Mouse (Mus musculus) forebrain, embryonic 13.5 days (tissue): ENCODE measurements around the gene Cdk15. TPM values are rescaled to one million over a fixed set of nuclear protein-coding genes. Genes with fewer than 3 reads are reported as not detected.
A peak's percentile ranks its signal among the peaks of the same experiment; 100 is the strongest.

Experiments used
- ATAC-seq: fragments of 200-750 bp; cut with Nextera tagmentation; 2 replicates; pipeline ENCODE4 v1.8.0; 2017
- H3K27ac ChIP-seq: fragments of 300-500 bp; sonication (generic); 2 replicates; pipeline ENCODE4 v1.5.1; 2015; ENCODE audit warnings: inconsistent platforms, mild to moderate bottlenecking, moderate library complexity
- H3K27me3 ChIP-seq: fragments of 300-500 bp; sonication (generic); 2 replicates; pipeline ENCODE4 v1.6.1; 2015; ENCODE audit warnings: mild to moderate bottlenecking, inconsistent platforms
- H3K36me3 ChIP-seq: fragments of 300-500 bp; sonication (generic); 2 replicates; pipeline ENCODE4 v1.6.1; 2015; ENCODE audit warnings: mild to moderate bottlenecking, inconsistent platforms; ENCODE audit not compliant: poor library complexity, severe bottlenecking
- H3K4me1 ChIP-seq: fragments of 300-500 bp; sonication (generic); 2 replicates; pipeline ENCODE4 v1.6.1; 2015; ENCODE audit warnings: inconsistent platforms
- H3K4me2 ChIP-seq: fragments of 300-500 bp; sonication (generic); 2 replicates; pipeline ENCODE4 v1.6.1; 2015; ENCODE audit warnings: inconsistent platforms, mild to moderate bottlenecking, moderate library complexity
- H3K4me3 ChIP-seq: fragments of 300-500 bp; sonication (generic); 2 replicates; pipeline ENCODE4 v1.5.1; 2015; ENCODE audit warnings: mild to moderate bottlenecking, inconsistent platforms
- H3K9ac ChIP-seq: fragments of 300-500 bp; sonication (generic); 2 replicates; pipeline ENCODE4 v1.6.1; 2015; ENCODE audit warnings: mild to moderate bottlenecking, inconsistent platforms
- H3K9me3 ChIP-seq: fragments of 300-500 bp; sonication (generic); replicated peaks from 2 replicates; pipeline ENCODE4 v1.6.1; 2016; ENCODE audit warnings: inconsistent platforms
- WGBS: fragments of 180-500 bp; shearing (Covaris S2); methylation state at CpG from one replicate; pipeline ENCODE4 v1.1.7; 2015; 5-methylcytosine and 5-hydroxymethylcytosine counted together
- polyA plus RNA-seq: library from polyadenylated mRNA; unstranded; fragments of >200 nt; fragmentation: Nextera tagmentation; extraction: Ambion mirVana; gene quantifications from 2 replicates; pipeline ENCODE4 v1.2.1, GENCODE M21; 2015

Gene Cdk15
- polyA plus RNA-seq, 1 experiment from 2014 or later: 0.39 TPM

DNA sequence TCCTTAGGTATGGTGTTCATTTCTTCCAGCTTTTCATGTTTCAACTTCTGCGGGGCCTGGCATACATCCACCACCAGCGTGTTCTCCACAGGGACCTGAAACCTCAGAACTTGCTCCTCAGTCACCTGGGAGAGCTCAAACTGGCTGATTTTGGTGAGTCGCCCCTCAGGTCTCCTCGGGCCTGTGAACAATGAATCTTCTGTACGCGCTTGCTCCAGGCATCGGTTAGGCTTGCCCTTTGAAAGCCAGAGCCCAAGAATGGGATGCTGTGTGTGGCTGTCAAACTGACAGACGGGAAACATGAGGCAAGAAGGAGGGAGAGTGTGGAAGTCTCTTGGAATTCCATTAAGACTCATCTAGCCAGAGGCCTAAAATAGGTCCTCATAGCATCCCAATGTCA lies 31.0 kb downstream of the Cdk15 start:
- Histone ChIP-seq H3K9me3 (no peaks in the 10 kb centered on the region), H3K4me1 (no peaks in the 10 kb centered on the region), H3K4me2 (no peak overlapping the region), H3K4me3 (no peak overlapping the region), H3K9ac (no peak overlapping the region), H3K27me3 (no peaks in the 10 kb centered on the region), H3K27ac (no peak overlapping the region), H3K36me3 (no peaks in the 10 kb centered on the region)
- no peak for ATAC-seq
- 68% methylated on average over 8 of the region's 8 CpGs for WGBS

DNA sequence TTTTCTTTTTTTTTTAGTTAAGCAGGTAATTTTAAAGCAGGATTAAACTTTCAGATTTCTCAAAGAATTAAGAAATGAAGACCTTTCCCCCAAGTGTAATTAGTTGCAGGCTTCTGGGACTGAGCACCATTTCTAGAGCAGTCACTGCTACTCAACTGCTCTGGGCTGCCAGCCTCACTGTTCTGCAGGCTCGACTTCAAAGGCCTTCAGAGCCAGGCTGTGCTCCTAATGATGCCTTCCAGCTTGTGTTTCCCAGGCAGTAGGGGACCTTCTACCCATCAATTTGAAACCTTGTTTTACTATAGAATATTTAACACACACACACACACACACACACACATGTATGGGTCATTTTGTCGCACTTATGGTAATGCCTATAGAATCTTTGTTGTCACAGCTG lies 34.9 kb downstream of the Cdk15 start:
- no peaks in the 10 kb centered on the region for H3K27me3 ChIP-seq
- H3K4me3 ChIP-seq: no peak overlapping the region
- H3K4me1 ChIP-seq: no peaks in the 10 kb centered on the region
- no peak for ATAC-seq
- H3K27ac ChIP-seq: no peak overlapping the region
- WGBS: 47% methylated on average over 2 of the region's 2 CpGs
- H3K4me2 ChIP-seq: no peak overlapping the region
- H3K9me3 ChIP-seq: no peaks in the 10 kb centered on the region
- no peaks in the 10 kb centered on the region for H3K36me3 ChIP-seq
- no peak overlapping the region for H3K9ac ChIP-seq

DNA sequence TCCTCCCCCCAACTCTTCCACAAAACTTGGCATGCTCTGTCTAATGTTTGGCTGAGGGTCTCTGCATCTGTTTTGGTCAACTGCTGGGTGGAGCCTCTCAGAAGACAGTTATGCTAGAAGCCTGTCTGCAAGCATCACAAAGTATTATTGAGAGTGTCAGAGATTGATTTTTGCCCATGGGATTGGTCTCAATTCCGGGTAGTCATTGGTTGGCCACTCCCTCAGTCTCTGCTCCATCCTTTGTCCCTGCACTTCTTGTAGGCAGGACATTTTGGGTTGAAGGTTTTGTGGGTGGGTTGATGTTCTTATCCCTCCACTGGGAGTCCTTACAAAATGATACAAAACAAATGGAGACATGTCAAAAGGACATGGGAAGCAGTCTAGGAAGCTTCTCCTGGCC lies 39.1 kb downstream of the Cdk15 start:
- Histone ChIP-seq H3K9me3 (no peaks in the 10 kb centered on the region), H3K27ac (no peak overlapping the region), H3K4me2 (no peak overlapping the region), H3K27me3 (no peaks in the 10 kb centered on the region), H3K4me1 (no peaks in the 10 kb centered on the region), H3K36me3 (no peaks in the 10 kb centered on the region), H3K4me3 (no peak overlapping the region), H3K9ac (no peak overlapping the region)
- ATAC-seq: no peak
- WGBS: 72% methylated on average over 1 of the region's 1 CpGs

DNA sequence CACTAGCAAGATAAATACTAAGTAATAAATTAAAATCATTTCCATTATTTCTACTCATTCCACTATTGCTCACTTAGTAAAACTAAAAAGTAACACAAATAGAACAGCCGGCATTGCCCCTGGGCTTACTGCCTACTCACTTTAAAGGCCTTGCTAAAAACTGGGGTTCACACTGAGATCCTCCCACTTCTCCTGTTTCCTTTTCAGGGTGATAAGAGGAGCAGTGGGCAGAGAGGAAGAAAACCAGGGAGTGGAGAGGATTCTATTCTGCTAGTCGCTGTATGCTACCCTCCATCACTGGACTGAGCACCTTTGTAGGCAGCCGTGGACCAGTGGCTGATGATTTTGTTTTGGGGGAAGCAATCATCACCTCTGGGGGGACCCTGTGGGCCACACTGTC lies 40.5 kb downstream of the Cdk15 start:
- ATAC-seq: no peak
- no peaks in the 10 kb centered on the region for H3K9me3 ChIP-seq
- H3K9ac ChIP-seq: no peak overlapping the region
- no peak overlapping the region for H3K4me2 ChIP-seq
- WGBS: 77% methylated on average over 3 of the region's 3 CpGs
- no peak overlapping the region for H3K27ac ChIP-seq
- no peaks in the 10 kb centered on the region for H3K36me3 ChIP-seq
- H3K4me3 ChIP-seq: no peak overlapping the region
- H3K4me1 ChIP-seq: no peaks in the 10 kb centered on the region
- H3K27me3 ChIP-seq: no peaks in the 10 kb centered on the region

DNA sequence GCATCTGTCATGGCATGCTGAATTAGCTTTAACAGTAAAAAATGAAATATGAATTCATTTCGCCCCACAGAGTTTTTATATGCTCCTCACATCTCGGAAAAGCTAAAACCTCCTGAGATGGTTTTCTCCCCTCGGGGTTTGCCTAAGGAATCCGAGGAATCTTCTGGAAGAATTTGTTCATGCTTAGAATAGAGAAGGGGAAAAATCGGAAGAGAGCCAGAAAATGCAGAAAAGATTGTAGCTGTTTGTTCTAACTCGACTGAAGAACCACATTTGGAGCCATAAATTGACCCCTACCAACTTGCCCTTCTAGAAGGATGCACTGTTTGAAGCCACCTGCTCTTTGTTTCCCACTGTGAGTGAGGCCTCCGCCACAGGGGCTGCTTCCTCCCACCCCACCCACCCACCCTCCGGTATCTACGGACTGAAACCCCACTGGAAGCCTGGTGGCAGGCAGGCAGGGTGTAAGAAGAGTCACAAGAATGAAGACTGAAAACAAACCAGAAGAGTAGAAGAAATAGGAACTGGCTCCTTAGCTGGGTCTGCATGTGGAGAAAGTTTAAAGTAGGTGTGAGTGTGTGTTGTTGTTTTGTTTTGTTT lies 41.9 kb downstream of the Cdk15 start:
- no peak overlapping the region for H3K27ac ChIP-seq
- 74% methylated on average over 9 of the region's 9 CpGs for WGBS
- no peaks in the 10 kb centered on the region for H3K9me3 ChIP-seq
- no peak for ATAC-seq
- H3K4me3 ChIP-seq: no peak overlapping the region
- no peak overlapping the region for H3K9ac ChIP-seq
- no peak overlapping the region for H3K4me2 ChIP-seq
- H3K4me1 ChIP-seq: no peaks in the 10 kb centered on the region
- no peaks in the 10 kb centered on the region for H3K36me3 ChIP-seq
- no peaks in the 10 kb centered on the region for H3K27me3 ChIP-seq

DNA sequence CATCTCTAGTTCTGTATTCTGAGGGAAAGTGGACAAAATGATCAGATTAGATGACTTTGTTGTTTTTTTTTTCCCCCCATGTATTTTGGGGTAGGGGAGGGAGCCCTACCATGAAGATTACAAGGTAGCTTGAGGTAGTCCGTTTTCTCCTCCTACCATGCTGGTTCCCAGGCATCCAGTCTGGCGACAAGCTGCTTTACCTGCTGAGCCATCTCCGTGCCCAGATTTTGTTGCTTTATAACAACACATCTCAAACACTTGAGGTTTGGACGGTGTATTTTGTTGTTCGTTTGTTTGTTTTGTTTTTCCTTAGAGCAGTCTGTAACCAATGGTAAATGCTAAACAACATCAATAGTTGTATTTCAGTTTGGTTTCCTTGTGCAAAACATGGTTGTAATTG lies 50.6 kb downstream of the Cdk15 start:
- WGBS: 76% methylated on average over 5 of the region's 5 CpGs
- no peaks in the 10 kb centered on the region for H3K9me3 ChIP-seq
- peaks cover 12% of the 10 kb centered on the region; the same call in 1 of the 2 replicates for H3K27me3 ChIP-seq
- no peak for ATAC-seq
- no peak overlapping the region for H3K9ac ChIP-seq
- H3K4me1 ChIP-seq: peaks cover 10% of the 10 kb centered on the region
- no peak overlapping the region for H3K27ac ChIP-seq
- no peak overlapping the region for H3K4me2 ChIP-seq
- H3K4me3 ChIP-seq: no peak overlapping the region
- H3K36me3 ChIP-seq: no peaks in the 10 kb centered on the region

DNA sequence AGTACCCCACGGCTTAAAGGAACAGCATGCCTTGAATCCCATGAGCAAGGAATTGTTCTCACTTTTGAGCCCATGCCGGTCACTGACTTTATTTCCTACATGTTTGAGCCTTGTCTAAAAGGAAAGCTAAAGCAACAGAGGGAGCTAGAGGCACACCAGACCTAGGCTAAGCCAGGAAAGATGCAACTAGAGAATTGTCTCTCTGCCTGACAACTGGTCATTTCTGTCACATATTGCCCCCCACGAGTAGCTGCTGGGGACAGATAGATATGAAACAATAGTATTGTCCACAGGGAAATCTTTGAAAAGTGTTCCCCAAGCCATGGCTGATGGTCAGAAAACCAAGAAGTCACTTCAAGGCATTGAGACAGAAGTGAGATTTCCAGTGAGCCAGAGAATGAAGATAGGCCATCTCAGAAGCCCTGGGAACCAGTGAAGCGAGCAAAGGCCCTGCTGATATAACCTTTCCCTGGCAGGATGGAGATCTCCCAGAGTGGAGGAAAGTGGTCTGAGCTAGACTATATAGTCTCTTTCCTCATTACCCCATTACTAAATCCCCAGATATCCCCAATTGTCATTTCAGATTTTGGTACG lies 54.7 kb downstream of the Cdk15 start:
- Histone ChIP-seq H3K9ac (no peak overlapping the region), H3K9me3 (no peaks in the 10 kb centered on the region), H3K27ac (no peak overlapping the region), H3K4me3 (no peak overlapping the region), H3K4me2 (no peak overlapping the region), H3K27me3 (peaks cover 32% of the 10 kb centered on the region), H3K4me1 (peaks cover 44% of the 10 kb centered on the region), H3K36me3 (no peaks in the 10 kb centered on the region)
- 50% methylated on average over 5 of the region's 5 CpGs for WGBS
- no peak for ATAC-seq

DNA sequence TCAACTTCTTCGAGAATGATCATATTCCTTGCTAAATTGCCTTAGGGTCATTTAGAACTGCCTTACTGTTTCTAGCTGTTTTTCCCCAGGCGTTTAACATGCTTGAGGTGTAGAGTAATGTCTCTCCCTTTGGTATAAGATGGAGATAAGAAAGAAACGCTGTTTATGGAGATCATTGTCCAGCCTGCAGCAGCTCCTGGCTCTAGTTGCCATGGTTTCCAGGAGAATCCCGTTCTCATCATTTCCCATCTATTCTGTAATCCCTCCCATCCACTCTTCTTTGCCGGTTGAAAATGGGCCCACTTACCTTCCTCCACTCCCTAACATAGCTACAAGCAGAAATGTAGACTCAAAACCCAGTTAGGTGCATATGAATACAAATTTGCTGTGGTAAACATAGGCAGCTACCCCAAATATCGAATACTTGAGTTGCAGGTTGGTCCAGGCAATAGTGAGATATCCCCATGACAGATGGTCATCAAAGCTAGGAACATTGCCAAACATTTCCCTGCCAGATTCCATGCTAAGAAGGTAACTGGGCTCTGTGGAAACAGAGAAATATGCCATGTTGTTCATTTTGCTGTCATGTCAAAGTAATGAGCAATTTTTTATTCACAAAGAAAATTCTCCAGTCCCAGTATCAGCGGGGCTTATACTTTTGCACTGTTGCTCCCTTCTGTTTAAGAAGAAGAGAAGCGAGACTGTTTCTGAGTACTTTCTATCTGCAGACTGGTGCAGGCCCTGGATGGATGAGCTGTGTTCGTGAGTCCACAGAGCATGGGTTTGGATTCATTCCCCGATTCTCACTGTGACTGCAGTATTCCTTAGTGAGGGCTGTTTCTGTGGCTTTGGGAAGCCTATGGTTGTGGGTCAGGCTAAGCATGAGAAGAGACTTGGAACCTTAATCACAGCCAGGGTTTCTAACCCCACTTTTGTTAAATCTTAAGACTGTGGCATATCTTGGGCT lies 55.8 kb downstream of the Cdk15 start:
- Histone ChIP-seq H3K4me1 (peaks cover 49% of the 10 kb centered on the region), H3K27me3 (peaks cover 32% of the 10 kb centered on the region), H3K4me2 (no peak overlapping the region), H3K36me3 (no peaks in the 10 kb centered on the region), H3K9ac (no peak overlapping the region), H3K9me3 (no peaks in the 10 kb centered on the region), H3K27ac (no peak overlapping the region), H3K4me3 (no peak overlapping the region)
- 59% methylated on average over 10 of the region's 10 CpGs for WGBS
- ATAC-seq: peak; percentile 33; the same call in 1 of the 2 replicates

DNA sequence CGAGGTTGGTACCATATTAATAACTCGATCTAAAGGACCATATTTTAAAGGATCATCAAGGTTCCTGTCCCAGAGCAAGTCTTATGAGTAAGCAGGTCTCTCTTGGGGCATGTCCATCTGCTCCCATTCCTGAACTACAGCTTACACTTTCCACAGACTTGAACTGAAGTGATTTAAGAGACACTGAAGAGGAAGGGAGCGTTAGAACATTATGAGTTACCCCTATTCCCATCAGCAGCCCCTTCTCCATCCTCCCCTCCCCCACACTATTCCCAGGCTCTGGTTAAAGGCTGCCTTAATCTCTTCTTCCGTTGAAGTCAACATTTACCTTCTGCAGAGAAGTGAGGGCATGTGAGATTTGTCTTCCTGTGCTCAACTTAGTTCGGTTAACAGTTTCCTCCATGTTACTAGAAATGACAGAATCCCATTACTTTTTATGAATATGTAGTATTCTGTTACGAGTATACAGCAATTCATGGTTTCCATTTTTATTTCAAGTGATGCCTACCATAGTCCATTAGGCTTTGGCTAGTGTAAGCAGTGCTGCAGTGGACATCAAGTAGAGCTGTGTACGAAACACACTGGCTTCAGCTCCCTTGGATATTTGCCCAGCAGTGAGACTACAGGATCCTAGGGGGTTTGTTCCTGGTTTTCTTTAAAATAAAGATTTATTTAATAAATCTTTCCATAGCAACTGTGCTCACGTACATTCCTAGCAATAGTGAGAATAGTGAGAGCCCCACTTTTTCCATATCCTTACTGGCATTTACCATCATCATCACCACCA lies 56.6 kb downstream of the Cdk15 start:
- Histone ChIP-seq H3K9ac (no peak overlapping the region), H3K27ac (no peak overlapping the region), H3K9me3 (no peaks in the 10 kb centered on the region), H3K36me3 (no peaks in the 10 kb centered on the region), H3K4me3 (no peak overlapping the region), H3K4me1 (peaks cover 49% of the 10 kb centered on the region), H3K27me3 (peaks cover 37% of the 10 kb centered on the region), H3K4me2 (no peak overlapping the region)
- 79% methylated on average over 8 of the region's 8 CpGs for WGBS
- no peak for ATAC-seq

DNA sequence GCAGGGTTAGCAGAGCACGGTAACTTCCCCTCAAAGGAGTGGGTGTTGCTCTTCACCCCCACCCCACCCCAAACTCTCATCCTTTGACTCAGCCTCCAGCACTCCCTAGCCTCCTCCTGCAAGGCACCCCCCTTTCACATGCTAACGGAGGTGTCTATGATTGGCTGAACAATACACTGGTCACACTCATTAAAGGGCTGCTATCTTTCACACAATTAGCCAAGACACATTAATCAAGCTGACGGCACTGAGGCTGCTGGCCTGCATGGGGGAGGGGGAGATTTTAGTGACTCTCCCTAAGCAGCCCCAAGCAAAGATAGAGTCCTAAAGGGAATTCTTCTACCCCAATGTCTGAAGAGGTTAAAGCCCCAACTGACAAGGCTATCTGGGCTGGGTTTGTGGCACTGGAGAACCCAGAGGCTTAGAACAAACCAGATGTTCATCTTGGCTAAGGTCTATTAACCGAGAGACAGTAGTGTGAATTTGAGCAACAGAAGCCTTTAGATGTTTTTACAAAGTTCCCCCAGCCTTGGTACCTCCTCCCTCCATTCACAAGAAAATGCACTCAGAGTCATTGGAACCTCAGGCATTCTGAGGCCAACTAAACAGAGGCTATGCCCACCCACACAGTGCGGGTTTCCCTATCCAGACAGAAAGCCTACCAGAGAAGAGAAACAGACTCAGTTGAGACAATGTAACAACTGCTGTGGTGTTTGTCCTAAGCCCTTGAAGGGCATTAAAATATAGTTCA lies 58.5 kb downstream of the Cdk15 start:
- H3K9me3 ChIP-seq: no peaks in the 10 kb centered on the region
- no peak overlapping the region for H3K9ac ChIP-seq
- no peak overlapping the region for H3K4me2 ChIP-seq
- H3K27me3 ChIP-seq: peaks cover 34% of the 10 kb centered on the region
- ATAC-seq: peak; percentile 63; the same call in 1 of the 2 replicates
- 8% methylated on average over 5 of the region's 5 CpGs for WGBS
- no peaks in the 10 kb centered on the region for H3K36me3 ChIP-seq
- H3K4me1 ChIP-seq: peaks cover 48% of the 10 kb centered on the region
- H3K27ac ChIP-seq: no peak overlapping the region; the same call in 1 of the 2 replicates
- H3K4me3 ChIP-seq: no peak overlapping the region

DNA sequence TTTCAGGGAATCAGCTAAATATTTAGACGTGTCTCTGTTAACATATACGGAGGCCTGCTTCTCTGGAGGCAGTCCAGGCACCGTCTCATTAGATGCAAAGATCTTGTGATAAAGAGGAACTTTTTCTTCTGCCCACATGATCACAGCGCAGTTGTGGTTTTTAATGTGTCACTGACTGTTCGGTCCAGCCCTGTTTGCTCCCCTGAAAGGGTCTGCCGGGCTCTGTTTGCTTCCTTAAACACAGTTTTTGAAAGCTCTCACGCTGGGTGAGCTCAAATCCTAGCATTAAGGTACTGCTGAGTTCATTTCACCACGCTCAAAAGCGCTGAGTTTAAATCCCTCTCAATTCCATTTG lies 59.3 kb downstream of the Cdk15 start:
- no peak overlapping the region for H3K4me3 ChIP-seq
- H3K4me2 ChIP-seq: peak overlapping the region; percentile 45
- H3K9me3 ChIP-seq: no peaks in the 10 kb centered on the region
- H3K4me1 ChIP-seq: peaks cover 48% of the 10 kb centered on the region
- no peak overlapping the region for H3K9ac ChIP-seq
- peak overlapping the region; percentile 51; the same call in 1 of the 2 replicates for H3K27ac ChIP-seq
- ATAC-seq: peak; percentile 37
- 1% methylated on average over 9 of the region's 9 CpGs for WGBS
- H3K27me3 ChIP-seq: peaks cover 30% of the 10 kb centered on the region
- H3K36me3 ChIP-seq: no peaks in the 10 kb centered on the region
